Mouse (Mus musculus) hindbrain, embryonic 15.5 days (tissue): ENCODE data around the gene Tenm2. TPM values are rescaled to one million over a fixed set of nuclear protein-coding genes. Genes with fewer than 3 reads are reported as not detected.

ENCODE experiments used
- ATAC-seq: fragments of 200-750 bp; cut with Nextera tagmentation; 2 replicates; pipeline ENCODE4 v1.8.0; 2017; ENCODE audit warnings: low read depth, moderate number of reproducible peaks, moderate TSS enrichment; ENCODE audit not compliant: low FRiP score
- H3K27ac ChIP-seq: fragments of 300-500 bp; sonication (generic); replicated peaks from 2 replicates; pipeline ENCODE4 v1.5.1; 2015; ENCODE audit warnings: mild to moderate bottlenecking, inconsistent platforms
- H3K27me3 ChIP-seq: fragments of 300-500 bp; sonication (generic); 2 replicates; pipeline ENCODE4 v1.6.1; 2015; ENCODE audit warnings: control low read depth, inconsistent platforms
- H3K36me3 ChIP-seq: fragments of 300-500 bp; sonication (generic); 2 replicates; pipeline ENCODE4 v1.6.1; 2015; ENCODE audit warnings: control low read depth, inconsistent platforms
- H3K4me1 ChIP-seq: fragments of 300-500 bp; sonication (generic); replicated peaks from 2 replicates; pipeline ENCODE4 v1.6.1; 2015; ENCODE audit warnings: control low read depth, inconsistent platforms
- H3K4me2 ChIP-seq: fragments of 300-500 bp; sonication (generic); 2 replicates; pipeline ENCODE4 v1.6.1; 2015; ENCODE audit warnings: moderate library complexity, mild to moderate bottlenecking, inconsistent platforms
- H3K4me3 ChIP-seq: fragments of 300-500 bp; sonication (generic); 2 replicates; pipeline ENCODE4 v1.5.1; 2015; ENCODE audit warnings: mild to moderate bottlenecking, inconsistent platforms
- H3K9ac ChIP-seq: fragments of 300-500 bp; sonication (generic); 2 replicates; pipeline ENCODE4 v1.6.1; 2015; ENCODE audit warnings: inconsistent platforms
- H3K9me3 ChIP-seq: fragments of 300-500 bp; sonication (generic); 2 replicates; pipeline ENCODE4 v1.6.1; 2016; ENCODE audit warnings: control low read depth, inconsistent platforms
- WGBS: fragments of 180-500 bp; shearing (Covaris S2); methylation state at CpG from one replicate; pipeline ENCODE4 v1.1.7; 2015; 5-methylcytosine and 5-hydroxymethylcytosine counted together
- polyA plus RNA-seq: library from polyadenylated mRNA; unstranded; fragments of >200 nt; fragmentation: Nextera tagmentation; extraction: Ambion mirVana; gene quantifications from 2 replicates; pipeline ENCODE4 v1.2.1, GENCODE M21; 2015

The Tenm2 gene
- polyA plus RNA-seq, 1 experiment from 2014 or later = 33.1 TPM

DNA sequence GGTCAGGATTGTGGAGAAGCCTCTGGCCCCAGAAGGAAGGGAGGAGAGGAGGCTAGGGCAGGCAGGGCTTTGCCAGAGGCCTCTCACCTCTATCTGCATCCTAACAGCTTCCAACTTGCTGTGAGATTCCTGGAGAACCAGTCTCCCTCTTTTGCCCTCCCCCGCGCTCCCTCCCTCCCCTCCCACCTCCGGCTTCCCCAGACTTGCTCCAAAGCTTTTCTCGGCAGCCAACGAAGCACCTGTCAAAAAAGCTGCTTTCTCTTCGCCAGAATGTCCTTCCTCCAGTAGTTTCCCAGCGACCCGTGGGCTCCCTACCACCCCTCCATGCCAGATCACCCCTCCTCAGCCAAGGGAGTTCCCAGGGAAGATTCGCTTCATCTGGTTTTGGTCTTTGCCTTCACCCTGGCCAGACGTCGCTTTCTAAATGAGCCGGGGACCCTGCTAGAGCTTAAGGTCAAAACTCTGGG is 1256.5 kb downstream of the Tenm2 start:
- peak overlapping the region; percentile 60; the same call in 1 of the 2 replicates for H3K27ac ChIP-seq
- no peak for ATAC-seq

DNA sequence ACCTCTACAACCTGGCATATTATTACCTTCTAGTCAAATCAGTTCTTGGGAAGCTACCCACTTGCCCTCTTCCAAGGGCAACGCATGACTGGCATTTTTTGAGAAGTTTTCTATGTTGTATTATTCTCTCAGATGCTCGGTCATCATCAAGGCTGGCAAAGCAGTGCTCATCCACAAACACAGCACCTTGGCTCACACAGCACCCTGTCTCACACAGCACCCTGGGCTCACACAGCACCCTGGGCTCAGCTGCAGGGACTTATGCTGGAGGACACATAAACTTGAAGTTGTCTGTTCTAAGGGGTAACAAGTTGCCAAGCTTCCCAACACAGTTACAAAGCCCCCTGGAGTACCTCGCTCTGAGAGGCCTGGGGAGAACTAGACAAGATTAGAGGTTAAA is 1258.0 kb downstream of the Tenm2 start:
- Histone ChIP-seq H3K27me3 (no peaks in the 10 kb centered on the region; the same call in 1 of the 2 replicates), H3K36me3 (no peaks in the 10 kb centered on the region), H3K9me3 (no peaks in the 10 kb centered on the region), H3K27ac (no peak overlapping the region), H3K9ac (no peak overlapping the region), H3K4me2 (peak overlapping the region; percentile 60), H3K4me1 (peaks cover 38% of the 10 kb centered on the region), H3K4me3 (no peak overlapping the region)
- 76% methylated on average over 3 of the region's 3 CpGs for whole genome bisulfite sequencing
- ATAC-seq = no peak

More for the DNA sequence above, 1256.5 kb downstream of the Tenm2 start:
- Histone ChIP-seq H3K27me3 (no peaks in the 10 kb centered on the region; the same call in 1 of the 2 replicates), H3K9ac (peak overlapping the region; percentile 71), H3K36me3 (no peaks in the 10 kb centered on the region), H3K4me1 (peaks cover 25% of the 10 kb centered on the region), H3K4me2 (peak overlapping the region; percentile 60), H3K9me3 (no peaks in the 10 kb centered on the region), H3K4me3 (peak overlapping the region; percentile 68)
- WGBS = 2% methylated on average over 12 of the region's 12 CpGs

DNA sequence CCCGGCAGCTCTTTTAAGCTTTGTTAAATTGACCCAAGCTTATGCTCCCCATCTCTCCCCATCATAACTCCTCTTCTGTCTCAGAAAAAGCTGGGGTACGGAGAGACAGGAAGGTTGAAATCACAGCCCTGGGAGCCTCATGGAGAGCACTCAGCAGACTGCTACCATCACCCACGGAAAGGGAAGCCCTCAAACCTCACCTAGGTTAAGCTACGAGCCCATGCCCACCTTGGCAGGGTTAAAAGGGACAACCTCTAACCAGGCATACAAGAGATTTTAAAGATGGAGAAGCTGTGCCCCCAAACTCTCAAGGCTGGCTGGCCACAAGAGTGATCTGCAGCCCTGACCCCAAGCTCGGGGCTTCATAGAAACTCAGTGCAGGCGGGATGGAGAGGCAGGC is 1258.7 kb downstream of the Tenm2 start:
- no peak overlapping the region for H3K9ac ChIP-seq
- ATAC-seq = no peak
- no peak overlapping the region; the same call in 1 of the 2 replicates for H3K4me3 ChIP-seq
- H3K36me3 ChIP-seq = no peaks in the 10 kb centered on the region
- H3K9me3 ChIP-seq = no peaks in the 10 kb centered on the region
- peaks cover 45% of the 10 kb centered on the region for H3K4me1 ChIP-seq
- H3K4me2 ChIP-seq = peak overlapping the region; percentile 60
- peak overlapping the region; percentile 66 for H3K27ac ChIP-seq
- 50% methylated on average over 6 of the region's 6 CpGs for WGBS
- no peaks in the 10 kb centered on the region for H3K27me3 ChIP-seq

DNA sequence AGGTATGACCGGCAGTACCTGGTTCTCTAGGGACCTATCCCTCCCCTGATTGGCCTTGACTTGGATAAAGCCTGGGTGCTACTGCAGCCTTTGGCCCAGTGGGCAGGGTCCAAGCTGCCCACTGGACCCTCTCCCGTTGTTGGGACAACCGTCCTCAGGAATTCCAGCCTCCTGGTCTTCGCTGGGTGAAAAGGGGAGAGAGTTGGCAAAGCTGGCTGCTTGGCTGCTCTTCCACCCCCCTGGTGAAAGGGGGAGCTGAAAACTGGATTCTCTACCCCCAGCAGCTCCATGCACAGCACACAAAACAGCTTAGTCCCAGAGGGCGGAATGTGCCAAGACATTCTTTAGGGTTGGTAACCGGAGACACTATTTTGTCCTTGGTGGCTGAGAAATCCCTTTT is 1259.3 kb downstream of the Tenm2 start:
- WGBS = 24% methylated on average over 6 of the region's 6 CpGs

DNA sequence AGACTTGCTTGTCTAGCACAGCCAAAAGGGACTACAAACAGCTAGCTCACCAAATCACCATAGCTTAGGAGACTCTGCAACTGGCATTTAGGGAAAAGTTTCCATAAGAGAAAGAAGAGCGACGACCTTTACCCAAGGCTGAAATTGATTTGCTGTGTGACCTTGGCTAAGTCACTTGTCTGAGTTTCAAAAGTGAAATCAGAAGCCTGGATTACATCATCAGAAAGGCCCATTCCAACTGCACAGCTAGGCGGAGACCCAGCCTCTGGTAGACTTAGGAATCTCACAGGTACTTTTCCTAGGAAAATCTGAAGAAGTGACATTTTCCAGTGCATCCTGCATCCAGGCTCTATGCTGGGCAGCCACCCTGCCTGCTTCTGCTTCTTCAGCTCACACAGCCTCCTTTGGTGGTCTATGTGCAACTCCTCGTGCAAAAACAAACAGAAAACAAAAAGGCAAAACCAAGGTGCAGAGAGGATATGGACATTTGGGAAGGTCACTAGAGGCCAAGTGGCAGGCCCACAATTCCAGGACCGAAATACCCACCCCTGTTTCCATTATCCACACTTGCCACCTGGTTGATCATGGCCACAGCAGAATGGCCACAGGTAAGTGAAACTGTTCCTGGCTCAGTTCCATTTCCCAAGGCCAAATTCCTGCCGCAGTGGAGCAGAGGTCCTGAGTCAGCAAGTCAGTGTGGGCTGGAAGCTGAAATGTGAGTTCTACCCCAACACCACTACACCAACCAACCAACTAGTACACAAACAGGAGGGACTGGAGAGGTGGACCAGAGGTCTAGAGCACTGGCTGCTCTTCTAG is 1260.9 kb downstream of the Tenm2 start:
- H3K4me1 ChIP-seq = peaks cover 52% of the 10 kb centered on the region
- H3K9ac ChIP-seq = no peak overlapping the region
- no peaks in the 10 kb centered on the region for H3K36me3 ChIP-seq
- no peaks in the 10 kb centered on the region for H3K27me3 ChIP-seq
- WGBS = 82% methylated on average over 6 of the region's 6 CpGs
- no peak overlapping the region for H3K4me2 ChIP-seq
- H3K9me3 ChIP-seq = no peaks in the 10 kb centered on the region
- ATAC-seq = no peak
- H3K27ac ChIP-seq = no peak overlapping the region
- H3K4me3 ChIP-seq = no peak overlapping the region

More for the DNA sequence above, 1259.3 kb downstream of the Tenm2 start:
- Histone ChIP-seq H3K9ac (no peak overlapping the region), H3K4me1 (peaks cover 49% of the 10 kb centered on the region), H3K9me3 (no peaks in the 10 kb centered on the region), H3K4me3 (no peak overlapping the region), H3K36me3 (no peaks in the 10 kb centered on the region), H3K27me3 (no peaks in the 10 kb centered on the region), H3K27ac (peak overlapping the region; percentile 40), H3K4me2 (peak overlapping the region; percentile 60; the same call in 1 of the 2 replicates)
- peak; percentile 82 for ATAC-seq

DNA sequence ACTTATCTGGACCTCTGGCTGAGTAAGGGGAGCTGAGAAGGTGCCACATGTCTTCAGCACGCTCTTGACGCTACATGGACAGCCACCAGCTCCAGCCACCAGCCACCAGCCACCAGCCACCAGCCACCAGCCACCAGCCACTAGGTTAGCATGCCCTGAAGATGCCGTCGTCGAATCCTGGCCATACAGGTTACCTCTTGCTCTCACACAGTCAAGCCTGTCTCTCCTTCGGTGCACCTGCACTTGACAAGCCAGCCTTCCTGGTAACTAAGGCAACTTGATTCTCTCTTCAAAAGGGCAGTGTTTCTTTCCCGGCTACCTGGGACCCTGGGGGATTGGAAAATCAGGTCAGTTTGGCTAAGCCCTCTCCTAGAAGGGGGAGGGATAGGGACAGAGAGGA is 1262.6 kb downstream of the Tenm2 start:
- no peaks in the 10 kb centered on the region for H3K9me3 ChIP-seq
- 33% methylated on average over 7 of the region's 7 CpGs for WGBS
- no peaks in the 10 kb centered on the region for H3K27me3 ChIP-seq
- no peak overlapping the region for H3K9ac ChIP-seq
- H3K4me1 ChIP-seq = peaks cover 39% of the 10 kb centered on the region
- no peaks in the 10 kb centered on the region for H3K36me3 ChIP-seq
- no peak for ATAC-seq
- H3K4me3 ChIP-seq = no peak overlapping the region
- H3K4me2 ChIP-seq = no peak overlapping the region
- H3K27ac ChIP-seq = peak overlapping the region; percentile 32; the same call in 1 of the 2 replicates

DNA sequence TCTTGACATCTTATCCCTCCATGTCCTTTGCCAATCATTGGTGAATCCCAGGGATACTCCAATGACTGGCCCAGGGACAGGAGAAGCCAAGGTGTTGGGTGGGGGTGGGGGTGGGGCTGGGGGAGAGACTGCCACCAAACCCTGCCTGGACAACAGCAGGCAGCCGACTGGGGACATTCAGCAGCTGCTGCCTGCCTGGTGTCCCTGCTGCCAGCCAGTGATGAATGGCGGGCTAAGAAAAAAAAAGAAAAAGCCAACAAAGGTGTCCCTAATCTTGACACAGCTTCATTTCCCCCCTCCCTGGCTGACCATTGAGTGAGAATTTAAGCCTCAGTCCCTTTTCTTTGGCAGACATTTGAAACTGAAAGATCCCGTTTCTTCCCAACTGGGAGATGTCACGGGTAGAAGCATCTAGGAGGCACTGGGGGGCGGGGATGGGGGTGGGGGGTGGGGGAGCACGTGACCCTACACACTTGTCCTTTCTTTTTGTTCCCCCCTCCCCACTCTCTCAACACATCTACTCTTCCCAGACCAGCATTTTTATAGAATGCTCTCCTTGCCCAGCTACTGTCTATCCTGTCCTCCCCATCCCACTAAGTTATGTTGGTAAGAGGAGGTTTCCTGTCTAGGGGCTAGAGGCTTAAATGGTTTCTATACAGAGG is 1263.4 kb downstream of the Tenm2 start:
- ATAC-seq = 0 out of 2 replicates have a peak, but pooled peaks have one; percentile 25
- H3K9ac ChIP-seq = no peak overlapping the region
- no peaks in the 10 kb centered on the region for H3K9me3 ChIP-seq
- 4% methylated on average over 6 of the region's 6 CpGs for WGBS
- H3K27me3 ChIP-seq = no peaks in the 10 kb centered on the region
- H3K4me3 ChIP-seq = no peak overlapping the region
- no peaks in the 10 kb centered on the region for H3K36me3 ChIP-seq
- H3K4me1 ChIP-seq = peaks cover 38% of the 10 kb centered on the region
- peak overlapping the region; percentile 32; the same call in 1 of the 2 replicates for H3K27ac ChIP-seq
- H3K4me2 ChIP-seq = no peak overlapping the region

DNA sequence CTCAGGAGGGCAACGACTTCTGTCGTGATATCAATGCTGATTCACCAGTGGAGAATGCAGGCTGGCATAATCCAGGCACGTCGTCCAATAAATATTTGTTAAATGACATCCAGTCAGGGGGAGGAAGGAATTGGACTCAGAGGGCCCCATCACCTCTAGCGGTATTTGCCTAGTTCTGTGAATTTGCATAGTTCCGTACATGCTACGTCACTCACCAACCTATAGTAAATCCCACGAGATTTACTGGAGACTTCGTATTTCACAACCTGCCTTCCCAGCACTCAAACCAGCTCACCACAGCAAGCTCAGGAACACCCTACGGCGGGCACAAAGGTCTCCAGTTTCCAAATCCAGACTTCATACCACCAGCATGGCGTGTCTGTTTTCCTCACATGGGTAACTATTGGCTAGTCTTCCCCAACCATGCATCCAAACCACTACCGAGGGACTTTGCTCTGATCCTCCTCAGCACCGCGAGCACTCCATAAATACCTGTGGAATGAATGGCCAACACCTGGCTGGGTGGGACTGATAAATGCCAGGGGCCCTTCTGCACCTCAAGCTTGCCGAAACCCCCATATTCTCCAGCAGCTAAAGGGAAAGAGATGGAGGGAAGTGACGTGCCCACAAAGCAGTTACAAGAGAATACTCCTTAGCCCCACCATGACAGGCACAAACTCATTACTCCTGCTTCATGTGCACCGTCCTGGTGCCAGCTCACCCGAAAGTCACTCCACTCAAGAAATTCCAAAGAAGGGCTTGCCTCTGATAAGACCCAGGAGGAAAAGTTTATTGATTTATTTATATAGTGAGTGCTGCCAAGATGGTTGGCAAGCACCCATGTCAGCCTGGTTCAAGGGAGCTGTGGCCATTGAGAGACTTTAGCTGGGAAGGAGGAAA is 1264.7 kb downstream of the Tenm2 start:
- Histone ChIP-seq H3K9me3 (no peaks in the 10 kb centered on the region), H3K9ac (no peak overlapping the region), H3K4me1 (peaks cover 28% of the 10 kb centered on the region), H3K36me3 (no peaks in the 10 kb centered on the region), H3K4me2 (no peak overlapping the region), H3K4me3 (no peak overlapping the region), H3K27me3 (no peaks in the 10 kb centered on the region), H3K27ac (no peak overlapping the region)
- no peak for ATAC-seq
- 88% methylated on average over 19 of the region's 19 CpGs for WGBS

DNA sequence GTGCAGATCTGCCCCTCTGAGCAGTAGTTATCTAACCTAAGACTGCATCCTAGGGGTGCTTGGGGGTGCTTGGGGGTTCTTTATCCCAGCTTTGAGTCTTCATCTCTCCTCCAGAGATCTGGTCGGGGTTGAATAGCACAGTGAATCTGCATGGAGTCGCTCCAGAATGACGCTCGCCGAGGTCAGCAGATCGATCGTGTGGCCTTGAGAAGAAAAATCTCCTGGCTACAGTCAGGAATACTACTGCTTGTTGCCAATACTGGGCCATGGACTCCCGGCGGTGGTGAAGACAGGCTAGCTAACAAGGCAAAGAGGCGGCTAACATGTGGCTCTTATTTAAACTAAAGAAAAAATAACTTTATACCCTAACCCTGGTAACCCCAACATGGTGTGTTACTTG is 1267.5 kb downstream of the Tenm2 start:
- ATAC-seq = no peak
- Histone ChIP-seq H3K4me2 (no peak overlapping the region), H3K27me3 (no peaks in the 10 kb centered on the region)

DNA sequence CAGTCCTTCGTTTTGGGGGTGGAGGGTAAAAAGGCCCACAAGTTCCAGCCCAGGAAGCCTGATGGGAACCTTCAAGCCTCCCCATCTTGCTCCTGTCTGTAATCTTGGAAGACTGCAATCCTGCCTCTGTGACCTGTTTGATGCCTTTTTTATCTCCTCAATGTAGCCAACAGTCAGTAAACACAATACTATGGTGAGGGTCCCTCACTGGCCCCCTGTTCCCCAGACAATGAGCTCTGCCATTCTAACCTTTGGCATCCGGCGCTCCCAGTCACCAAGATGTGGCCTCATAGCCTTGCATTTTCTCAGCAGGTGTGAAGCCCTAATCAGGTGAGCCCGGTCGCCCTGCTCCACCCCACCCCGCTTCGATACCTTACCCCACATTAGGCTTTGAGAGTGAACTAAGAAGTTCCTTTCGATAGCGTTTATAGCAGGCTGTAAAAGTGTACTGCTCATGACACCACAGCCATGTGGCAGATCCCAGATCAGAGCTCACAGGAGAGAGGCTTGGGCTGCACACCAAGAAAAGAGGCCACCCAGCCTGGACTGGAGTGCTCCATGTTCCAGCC is 1271.7 kb downstream of the Tenm2 start:
- no peak overlapping the region for H3K4me3 ChIP-seq
- H3K9me3 ChIP-seq = no peaks in the 10 kb centered on the region
- no peak overlapping the region for H3K9ac ChIP-seq
- no peak for ATAC-seq
- no peaks in the 10 kb centered on the region for H3K36me3 ChIP-seq
- 86% methylated on average over 9 of the region's 9 CpGs for WGBS
- no peaks in the 10 kb centered on the region for H3K27me3 ChIP-seq
- H3K4me1 ChIP-seq = peaks cover 8% of the 10 kb centered on the region; the same call in 1 of the 2 replicates
- H3K4me2 ChIP-seq = no peak overlapping the region
- H3K27ac ChIP-seq = no peak overlapping the region

More for the DNA sequence above, 1267.5 kb downstream of the Tenm2 start:
- no peaks in the 10 kb centered on the region for H3K36me3 ChIP-seq
- WGBS = 93% methylated on average over 10 of the region's 10 CpGs
- H3K9ac ChIP-seq = no peak overlapping the region
- no peaks in the 10 kb centered on the region for H3K9me3 ChIP-seq
- peaks cover 24% of the 10 kb centered on the region for H3K4me1 ChIP-seq
- H3K27ac ChIP-seq = no peak overlapping the region
- H3K4me3 ChIP-seq = no peak overlapping the region

DNA sequence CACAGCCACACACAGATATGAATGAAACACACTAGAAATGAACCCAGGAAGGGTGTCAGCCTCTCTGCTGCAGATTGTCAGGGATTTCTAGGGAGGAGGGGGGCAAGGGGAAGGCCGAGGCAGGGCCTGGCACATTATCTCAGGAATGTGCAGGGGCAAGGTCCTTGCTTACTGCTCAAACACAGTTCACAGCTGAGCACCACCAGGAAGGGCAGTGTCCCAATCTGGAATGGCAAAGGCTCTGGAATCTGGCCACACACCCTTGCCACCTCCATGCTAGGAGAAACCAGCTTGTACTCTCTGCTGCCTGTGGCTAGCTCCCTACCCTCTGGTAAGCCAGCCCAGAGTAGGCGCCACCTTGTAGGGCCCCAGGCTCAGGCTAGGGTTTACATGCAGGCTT is 1272.2 kb downstream of the Tenm2 start:
- H3K36me3 ChIP-seq = no peaks in the 10 kb centered on the region
- no peaks in the 10 kb centered on the region for H3K9me3 ChIP-seq
- H3K27me3 ChIP-seq = no peaks in the 10 kb centered on the region
- peaks cover 8% of the 10 kb centered on the region; the same call in 1 of the 2 replicates for H3K4me1 ChIP-seq
- WGBS = 59% methylated on average over 2 of the region's 2 CpGs
- H3K4me3 ChIP-seq = no peak overlapping the region
- H3K27ac ChIP-seq = no peak overlapping the region
- ATAC-seq = no peak
- no peak overlapping the region for H3K9ac ChIP-seq
- no peak overlapping the region for H3K4me2 ChIP-seq
